Mouse (Mus musculus): ENCODE results near the gene Podnl1. TPM values are rescaled to one million over a fixed set of nuclear protein-coding genes. Genes with fewer than 3 reads are reported as not detected.

Gene Podnl1
- polyA plus RNA-seq, 1 experiment = not detected

GRCm38 (mm10) chr8:84173861-84174260 lies 48.1 kb downstream of the Podnl1 start:
- TF ChIP-seq POLR2A (IDR thresholded peaks at IDR 0.05; ENCODE audit: insufficient read depth, low read depth, low read length) (no peak), CTCF (IDR thresholded peaks at IDR 0.05; ENCODE audit: insufficient read depth, low read depth, low read length) (no peak)
- WGBS = 84% methylated on average over 6 of the region's 6 CpGs
- no peak overlapping the region for H3K27ac ChIP-seq (ENCODE audit: insufficient read depth, low read depth, low read length)
- peaks cover 3% of the 10 kb centered on the region; the same call in 1 of the 2 replicates for H3K4me1 ChIP-seq (ENCODE audit: control insufficient read depth, insufficient read depth, low read length)
- H3K4me3 ChIP-seq (ENCODE audit: insufficient read depth, low read depth, low read length) = no peak overlapping the region

DNA sequence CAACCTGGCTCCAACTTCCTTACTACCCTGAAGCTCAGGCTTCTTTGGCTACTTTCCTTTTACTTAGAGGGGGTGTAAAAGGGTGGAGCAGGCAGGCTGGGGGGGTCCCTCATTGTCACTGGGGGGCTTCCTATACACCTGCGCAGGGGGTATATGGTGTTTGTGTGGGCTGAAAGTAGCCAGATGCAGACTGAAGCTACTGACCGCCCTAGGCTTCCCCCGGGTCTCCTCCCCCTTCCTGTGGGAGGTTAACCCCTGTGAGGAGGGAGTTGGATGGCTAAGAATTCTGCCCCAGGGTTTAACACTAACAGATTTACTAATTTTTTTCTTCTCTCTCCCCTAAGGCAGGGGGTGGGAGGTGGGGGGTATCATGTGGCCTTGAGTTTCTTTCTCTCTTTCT lies 50.8 kb downstream of the Podnl1 start:
- peaks cover 14% of the 10 kb centered on the region for H3K4me1 ChIP-seq (ENCODE audit: control insufficient read depth, insufficient read depth, low read length)
- 62% methylated on average over 3 of the region's 3 CpGs for WGBS
- H3K4me3 ChIP-seq (ENCODE audit: insufficient read depth, low read depth, low read length) = no peak overlapping the region
- no peak overlapping the region for H3K27ac ChIP-seq (ENCODE audit: insufficient read depth, low read depth, low read length)
- TF ChIP-seq CTCF (IDR thresholded peaks at IDR 0.05; ENCODE audit: insufficient read depth, low read depth, low read length) (no peak), POLR2A (IDR thresholded peaks at IDR 0.05; ENCODE audit: insufficient read depth, low read depth, low read length) (no peak)

- Histone ChIP-seq H3K27ac (ENCODE audit: insufficient read depth, low read depth, low read length) (no peak overlapping the region), H3K4me3 (ENCODE audit: insufficient read depth, low read depth, low read length) (no peak overlapping the region), H3K4me1 (ENCODE audit: control insufficient read depth, insufficient read depth, low read length) (peaks cover 14% of the 10 kb centered on the region)
- 100% methylated on average over 3 of the region's 3 CpGs for WGBS
- no peak for TF ChIP-seq CTCF (IDR thresholded peaks at IDR 0.05; ENCODE audit: insufficient read depth, low read depth, low read length)
- no peak for TF ChIP-seq POLR2A (IDR thresholded peaks at IDR 0.05; ENCODE audit: insufficient read depth, low read depth, low read length)
These were observed 51.6 kb downstream of the Podnl1 start for GRCm38 (mm10) chr8:84177405-84177804.

DNA sequence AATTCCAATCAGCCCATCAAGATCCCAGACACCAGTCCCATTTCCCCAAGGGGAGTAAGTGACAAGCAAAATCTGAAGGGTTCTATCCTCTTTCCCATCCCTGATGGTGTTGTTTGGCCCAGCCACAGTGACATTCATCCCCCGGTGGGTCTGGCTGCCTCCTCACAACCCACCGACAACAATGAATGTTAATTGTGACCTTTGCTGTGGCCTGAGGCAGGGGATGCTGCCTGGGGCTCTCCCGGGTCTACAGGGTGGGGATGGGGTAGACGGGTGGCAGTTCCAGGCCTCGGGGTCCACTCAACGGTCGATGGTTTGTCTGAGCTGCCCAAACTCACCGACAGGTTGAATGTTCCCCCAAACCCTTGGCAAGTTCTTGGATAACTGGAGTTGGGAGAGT lies 52.8 kb downstream of the Podnl1 start:
- H3K27ac ChIP-seq (ENCODE audit: insufficient read depth, low read depth, low read length) = no peak overlapping the region
- WGBS = 87% methylated on average over 8 of the region's 8 CpGs
- no peak overlapping the region for H3K4me3 ChIP-seq (ENCODE audit: insufficient read depth, low read depth, low read length)
- no peak for TF ChIP-seq CTCF (IDR thresholded peaks at IDR 0.05; ENCODE audit: insufficient read depth, low read depth, low read length)
- TF ChIP-seq POLR2A (IDR thresholded peaks at IDR 0.05; ENCODE audit: insufficient read depth, low read depth, low read length) = no peak
- peaks cover 18% of the 10 kb centered on the region for H3K4me1 ChIP-seq (ENCODE audit: control insufficient read depth, insufficient read depth, low read length)

DNA sequence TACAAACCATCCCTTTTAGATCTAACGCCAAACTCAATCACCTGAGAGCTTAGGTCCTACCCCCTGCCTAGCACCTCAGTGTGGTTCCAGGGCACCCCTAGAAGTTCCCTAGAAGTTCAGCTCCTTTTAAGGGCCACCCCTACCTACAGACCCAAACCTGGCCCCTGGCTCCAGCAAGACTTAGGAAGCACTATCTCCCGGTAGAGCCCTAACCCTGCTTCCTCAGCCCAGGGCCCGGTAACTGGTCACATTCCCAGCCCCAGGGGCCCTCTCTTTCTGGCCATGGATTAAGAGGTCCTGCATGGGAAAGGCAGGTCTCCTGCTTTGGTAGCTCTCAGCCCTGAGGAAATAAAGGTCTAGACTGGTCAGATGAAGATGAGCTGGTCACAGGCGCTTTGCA lies 54.2 kb downstream of the Podnl1 start:
- 59% methylated on average over 4 of the region's 4 CpGs for WGBS
- TF ChIP-seq CTCF (IDR thresholded peaks at IDR 0.05; ENCODE audit: insufficient read depth, low read depth, low read length) = no peak
- no peak for TF ChIP-seq POLR2A (IDR thresholded peaks at IDR 0.05; ENCODE audit: insufficient read depth, low read depth, low read length)
- no peak overlapping the region for H3K27ac ChIP-seq (ENCODE audit: insufficient read depth, low read depth, low read length)
- H3K4me1 ChIP-seq (ENCODE audit: control insufficient read depth, insufficient read depth, low read length) = peaks cover 22% of the 10 kb centered on the region
- no peak overlapping the region for H3K4me3 ChIP-seq (ENCODE audit: insufficient read depth, low read depth, low read length)

DNA sequence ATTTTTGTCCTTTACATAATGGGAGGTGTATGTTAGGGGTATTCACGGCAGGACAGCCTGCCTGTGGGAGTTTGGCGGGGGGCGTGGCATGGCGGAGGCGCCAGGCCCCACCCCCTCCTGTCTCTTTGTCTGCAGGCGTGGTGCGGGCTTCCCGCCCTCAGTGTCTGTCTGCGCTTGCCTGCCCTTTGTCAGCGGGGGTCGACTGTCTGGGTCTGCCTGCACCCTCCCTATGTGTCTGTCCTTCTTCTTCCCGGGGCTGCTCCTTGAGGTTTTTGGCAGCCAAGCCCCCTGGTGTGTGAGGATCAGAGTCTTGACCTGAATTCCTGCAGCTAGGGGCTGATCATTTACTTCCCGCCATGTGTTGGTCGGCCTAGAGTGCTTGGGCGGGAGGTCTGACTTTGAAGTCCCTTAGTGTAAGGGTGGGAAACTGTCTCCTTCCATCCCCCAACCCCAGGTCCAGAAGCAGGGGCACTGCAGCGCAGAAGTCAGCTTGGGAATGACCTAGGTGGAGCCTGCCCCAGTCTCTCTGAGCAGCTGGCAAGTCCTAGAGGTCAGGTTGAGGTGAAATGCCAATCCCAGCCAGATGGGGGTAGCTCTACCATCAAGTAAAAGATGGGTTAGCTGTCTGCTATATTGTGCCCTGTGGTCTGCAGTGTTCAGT lies 54.9 kb downstream of the Podnl1 start:
- no peak for TF ChIP-seq CTCF (IDR thresholded peaks at IDR 0.05; ENCODE audit: insufficient read depth, low read depth, low read length)
- TF ChIP-seq POLR2A (IDR thresholded peaks at IDR 0.05; ENCODE audit: insufficient read depth, low read depth, low read length) = no peak
- no peak overlapping the region for H3K27ac ChIP-seq (ENCODE audit: insufficient read depth, low read depth, low read length)
- 13% methylated on average over 16 of the region's 16 CpGs for WGBS
- H3K4me3 ChIP-seq (ENCODE audit: insufficient read depth, low read depth, low read length) = no peak overlapping the region
- peaks cover 22% of the 10 kb centered on the region for H3K4me1 ChIP-seq (ENCODE audit: control insufficient read depth, insufficient read depth, low read length)

Other genes with a start within 250 kb of the Podnl1 start
- 113 TPM in 1 of 2 replicates, not detected in the other for gene Adgrl1, start 225.9 kb upstream of the Podnl1 start, polyA plus RNA-seq (2012; ENCODE audit: insufficient read depth, insufficient read length, low replicate concordance, missing spikeins)
- not detected in 2 replicates for gene Gm10644, start 170.8 kb upstream of the Podnl1 start, polyA plus RNA-seq (2012; ENCODE audit: insufficient read depth, insufficient read length, low replicate concordance, missing spikeins)
- gene Asf1b, start 170.5 kb upstream of the Podnl1 start, polyA plus RNA-seq (2012; ENCODE audit: insufficient read depth, insufficient read length, low replicate concordance, missing spikeins) = not detected in 2 replicates
- gene Prkaca, start 153.0 kb upstream of the Podnl1 start, polyA plus RNA-seq (2012; ENCODE audit: insufficient read depth, insufficient read length, low replicate concordance, missing spikeins) = 203 TPM in 1 of 2 replicates, not detected in the other
- not detected in 2 replicates for gene Samd1, start 128.3 kb upstream of the Podnl1 start, polyA plus RNA-seq (2012; ENCODE audit: insufficient read depth, insufficient read length, low replicate concordance, missing spikeins)
- not detected in 2 replicates for gene 1700067K01Rik, start 124.5 kb upstream of the Podnl1 start, polyA plus RNA-seq (2012; ENCODE audit: insufficient read depth, insufficient read length, low replicate concordance, missing spikeins)
- not detected in 2 replicates for gene 2210011C24Rik, start 113.8 kb upstream of the Podnl1 start, polyA plus RNA-seq (2012; ENCODE audit: insufficient read depth, insufficient read length, low replicate concordance, missing spikeins)
- not detected in 2 replicates for gene Palm3, start 104.5 kb upstream of the Podnl1 start, polyA plus RNA-seq (2012; ENCODE audit: insufficient read depth, insufficient read length, low replicate concordance, missing spikeins)
- not detected in 2 replicates for gene Il27ra, start 83.4 kb upstream of the Podnl1 start, polyA plus RNA-seq (2012; ENCODE audit: insufficient read depth, insufficient read length, low replicate concordance, missing spikeins)
- not detected in 2 replicates for gene Rln3, start 81.0 kb upstream of the Podnl1 start, polyA plus RNA-seq (2012; ENCODE audit: insufficient read depth, insufficient read length, low replicate concordance, missing spikeins)
- not detected in 2 replicates for gene Gm10643, start 60.9 kb upstream of the Podnl1 start, polyA plus RNA-seq (2012; ENCODE audit: insufficient read depth, insufficient read length, low replicate concordance, missing spikeins)
- not detected in 2 replicates for gene Rfx1, start 59.2 kb upstream of the Podnl1 start, polyA plus RNA-seq (2012; ENCODE audit: insufficient read depth, insufficient read length, low replicate concordance, missing spikeins)
- gene Dcaf15, start 21.2 kb upstream of the Podnl1 start, polyA plus RNA-seq (2012; ENCODE audit: insufficient read depth, insufficient read length, low replicate concordance, missing spikeins) = not detected in 2 replicates
- not detected in 2 replicates for gene Cc2d1a, start 21.9 kb downstream of the Podnl1 start, polyA plus RNA-seq (2012; ENCODE audit: insufficient read depth, insufficient read length, low replicate concordance, missing spikeins)
- not detected in 2 replicates for gene 4930432K21Rik, start 22.0 kb downstream of the Podnl1 start, polyA plus RNA-seq (2012; ENCODE audit: insufficient read depth, insufficient read length, low replicate concordance, missing spikeins)
- not detected in 2 replicates for gene Nanos3, start 59.2 kb downstream of the Podnl1 start, polyA plus RNA-seq (2012; ENCODE audit: insufficient read depth, insufficient read length, low replicate concordance, missing spikeins)
- 65.7 TPM in 1 of 2 replicates, not detected in the other for gene Zswim4, start 111.1 kb downstream of the Podnl1 start, polyA plus RNA-seq (2012; ENCODE audit: insufficient read depth, insufficient read length, low replicate concordance, missing spikeins)
- not detected in 2 replicates for gene D8Ertd738e, start 123.7 kb downstream of the Podnl1 start, polyA plus RNA-seq (2012; ENCODE audit: insufficient read depth, insufficient read length, low replicate concordance, missing spikeins)
- gene Mri1, start 131.3 kb downstream of the Podnl1 start, polyA plus RNA-seq (2012; ENCODE audit: insufficient read depth, insufficient read length, low replicate concordance, missing spikeins) = not detected in 2 replicates
- gene Ccdc130, start 144.4 kb downstream of the Podnl1 start, polyA plus RNA-seq (2012; ENCODE audit: insufficient read depth, insufficient read length, low replicate concordance, missing spikeins) = not detected in 2 replicates

All from olfactory bulb, adult 2 months (tissue).